Mouse (Mus musculus): ENCODE data around the gene 5730455P16Rik.

GRCm38 (mm10) chr11:80421421-80422047 is 43.7 kb upstream of the 5730455P16Rik start:
- no peak for TF ChIP-seq CTCF (IDR thresholded peaks at IDR 0.05; ENCODE audit: low read depth, low read length)
- no peak for TF ChIP-seq POLR2A (IDR thresholded peaks at IDR 0.05; ENCODE audit: borderline replicate concordance, low read depth, low read length)

Measured in bone marrow macrophage, adult 2 months (primary cell).